Mouse (Mus musculus): ENCODE measurements around the gene Acbd4. TPM values are rescaled to one million over a fixed set of nuclear protein-coding genes. Genes with fewer than 3 reads are reported as not detected.

The Acbd4 gene
- polyA plus RNA-seq, 1 experiment from 2014 or later = 8.3 TPM

DNA sequence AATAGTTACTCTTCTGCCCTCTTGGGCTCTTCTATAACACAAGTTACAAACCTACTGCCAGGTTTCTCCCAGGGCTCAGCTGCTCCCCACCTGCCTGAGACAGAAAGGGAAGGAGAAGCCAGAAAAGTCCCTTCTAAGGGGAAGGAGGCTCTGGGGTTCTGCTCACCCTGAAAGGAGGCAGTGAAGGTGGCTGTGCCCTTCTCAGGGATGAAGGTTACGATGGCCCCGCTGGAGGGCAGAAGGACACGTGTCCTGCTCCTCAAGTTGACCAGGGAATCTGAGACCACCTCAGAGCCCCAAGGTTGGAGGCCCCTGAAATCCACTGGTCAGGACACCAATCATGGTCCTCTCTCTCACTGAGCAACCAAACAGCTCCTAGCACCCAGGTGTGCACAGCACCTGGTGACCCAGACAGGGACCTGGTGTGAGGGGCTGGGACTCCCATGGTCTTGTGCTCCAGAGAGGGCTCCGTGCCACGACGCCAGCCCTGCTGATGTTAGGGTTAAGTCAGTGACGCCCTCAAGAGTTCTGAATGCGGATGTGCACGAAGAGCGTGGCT, 31.1 kb upstream of the Acbd4 start:
- Histone ChIP-seq H3K36me3 (peaks cover 43% of the 10 kb centered on the region), H3K4me3 (no peak overlapping the region), H3K9ac (no peak overlapping the region), H3K4me1 (peaks cover 9% of the 10 kb centered on the region; the same call in 1 of the 2 replicates), H3K27ac (no peak overlapping the region), H3K27me3 (no peaks in the 10 kb centered on the region), H3K9me3 (replicated peaks) (no peaks in the 10 kb centered on the region), H3K4me2 (replicated peaks) (no peak overlapping the region)
- ATAC-seq (ENCODE audit: low FRiP score) = no peak
- 90% methylated on average over 10 of the region's 10 CpGs for WGBS

- 88% methylated on average over 7 of the region's 7 CpGs for WGBS
- H3K4me1 ChIP-seq = peaks cover 9% of the 10 kb centered on the region; the same call in 1 of the 2 replicates
Observed at GRCm38 (mm10) chr11:103073671-103074070, 27.8 kb upstream of the Acbd4 start.

DNA sequence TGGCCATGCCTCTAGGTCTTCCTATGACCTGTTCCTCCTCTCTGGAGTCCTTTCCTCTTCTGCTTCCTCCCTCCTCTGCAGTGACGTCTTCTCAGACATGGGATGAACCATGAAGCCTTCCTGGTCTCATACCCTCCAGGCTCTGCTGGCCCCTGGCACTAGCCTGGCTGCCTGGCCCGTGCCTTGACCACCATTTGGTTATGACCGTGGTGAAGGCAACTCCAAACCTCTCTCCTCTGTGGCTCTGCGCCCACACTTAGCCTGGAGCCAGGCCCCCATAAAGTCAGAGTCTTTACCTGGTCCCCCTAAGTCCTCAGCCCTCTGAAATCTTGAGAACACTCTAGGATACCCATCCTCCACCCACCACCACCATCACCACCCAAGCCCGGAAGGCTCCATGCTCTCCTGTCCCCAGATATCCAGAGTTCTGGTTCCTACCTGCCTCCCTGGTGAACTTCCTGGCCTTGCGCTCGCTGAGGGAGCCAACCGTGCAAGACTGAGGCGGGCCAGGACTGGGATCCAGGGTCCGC, 27.3 kb upstream of the Acbd4 start:
- WGBS = 56% methylated on average over 10 of the region's 10 CpGs
- H3K36me3 ChIP-seq = peaks cover 5% of the 10 kb centered on the region; the same call in 1 of the 2 replicates

More at GRCm38 (mm10) chr11:103073671-103074070, 27.8 kb upstream of the Acbd4 start:
- Histone ChIP-seq H3K36me3 (peaks cover 10% of the 10 kb centered on the region), H3K9ac (no peak overlapping the region), H3K27me3 (peaks cover 6% of the 10 kb centered on the region; the same call in 1 of the 2 replicates), H3K4me2 (replicated peaks) (no peak overlapping the region), H3K9me3 (replicated peaks) (no peaks in the 10 kb centered on the region), H3K4me3 (no peak overlapping the region), H3K27ac (no peak overlapping the region)
- no peak for ATAC-seq (ENCODE audit: low FRiP score)

DNA sequence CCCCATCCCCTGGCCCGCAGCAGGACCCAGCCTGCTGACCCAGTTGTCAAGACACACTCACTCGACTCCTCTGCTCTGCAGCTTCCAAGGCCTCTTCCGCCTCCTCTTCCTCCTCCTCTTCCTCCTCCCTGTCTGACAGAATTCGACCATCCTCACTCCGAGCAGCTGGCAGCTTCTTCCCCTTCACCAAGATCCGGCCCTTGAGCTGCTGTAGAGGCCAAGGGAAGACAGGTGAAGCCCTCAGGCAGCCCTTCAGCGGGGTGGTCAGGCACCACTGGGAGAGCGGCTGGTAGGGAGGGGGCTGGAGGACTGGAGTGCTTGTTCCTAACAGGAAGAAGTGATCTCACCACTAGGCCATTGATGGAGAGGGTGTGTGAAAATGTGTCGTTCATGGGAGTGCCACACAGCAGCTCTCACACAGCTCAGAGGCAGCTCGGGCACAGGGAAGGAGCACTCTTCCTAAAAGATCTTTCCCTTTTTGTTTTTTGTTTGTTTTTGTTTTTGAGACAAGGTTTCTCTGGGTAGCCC, 26.6 kb upstream of the Acbd4 start:
- H3K9me3 ChIP-seq (replicated peaks) = no peaks in the 10 kb centered on the region
- H3K27ac ChIP-seq = no peak overlapping the region
- H3K4me3 ChIP-seq = no peak overlapping the region
- peaks cover 9% of the 10 kb centered on the region for H3K4me1 ChIP-seq
- ATAC-seq (ENCODE audit: low FRiP score) = no peak
- WGBS = 27% methylated on average over 10 of the region's 10 CpGs
- H3K27me3 ChIP-seq = peaks cover 18% of the 10 kb centered on the region
- H3K36me3 ChIP-seq = no peaks in the 10 kb centered on the region
- H3K9ac ChIP-seq = no peak overlapping the region
- no peak overlapping the region for H3K4me2 ChIP-seq (replicated peaks)

More for the DNA sequence above, 27.3 kb upstream of the Acbd4 start:
- Histone ChIP-seq H3K9me3 (replicated peaks) (no peaks in the 10 kb centered on the region), H3K4me3 (no peak overlapping the region), H3K27me3 (peaks cover 11% of the 10 kb centered on the region), H3K4me2 (replicated peaks) (no peak overlapping the region), H3K9ac (no peak overlapping the region), H3K27ac (no peak overlapping the region), H3K4me1 (peaks cover 9% of the 10 kb centered on the region; the same call in 1 of the 2 replicates)
- ATAC-seq (ENCODE audit: low FRiP score) = no peak

GRCm38 (mm10) chr11:103076010-103076409, 25.5 kb upstream of the Acbd4 start:
- no peak overlapping the region for H3K27ac ChIP-seq
- H3K36me3 ChIP-seq = no peaks in the 10 kb centered on the region
- no peak overlapping the region for H3K4me2 ChIP-seq (replicated peaks)
- no peaks in the 10 kb centered on the region for H3K9me3 ChIP-seq (replicated peaks)
- ATAC-seq (ENCODE audit: low FRiP score) = no peak
- H3K9ac ChIP-seq = no peak overlapping the region
- WGBS = 91% methylated on average over 7 of the region's 7 CpGs
- H3K4me1 ChIP-seq = peaks cover 20% of the 10 kb centered on the region
- H3K4me3 ChIP-seq = no peak overlapping the region
- peaks cover 29% of the 10 kb centered on the region for H3K27me3 ChIP-seq

DNA sequence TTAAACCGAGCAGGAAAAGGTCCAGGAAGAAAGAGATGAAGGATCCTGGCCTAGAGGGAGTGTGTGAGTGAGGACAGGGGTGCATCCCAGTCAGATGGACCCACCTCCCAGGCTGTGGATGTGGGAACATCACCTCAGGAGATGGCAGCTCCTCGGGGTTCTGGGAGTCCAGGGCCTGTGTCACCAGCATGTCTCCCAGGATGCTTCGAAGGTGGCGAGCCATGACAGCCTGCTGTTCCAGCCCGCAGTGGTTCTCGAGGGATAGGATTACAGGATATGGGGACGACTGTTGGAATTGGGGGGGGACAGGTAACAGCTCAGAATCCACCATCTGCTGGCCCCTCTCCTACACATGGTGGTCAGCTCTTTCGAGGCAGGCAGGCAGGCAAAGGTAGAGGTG, 24.9 kb upstream of the Acbd4 start:
- Histone ChIP-seq H3K27ac (no peak overlapping the region), H3K9ac (no peak overlapping the region), H3K9me3 (replicated peaks) (no peaks in the 10 kb centered on the region), H3K4me1 (peaks cover 20% of the 10 kb centered on the region), H3K4me3 (no peak overlapping the region), H3K27me3 (peaks cover 35% of the 10 kb centered on the region), H3K36me3 (no peaks in the 10 kb centered on the region), H3K4me2 (replicated peaks) (no peak overlapping the region)
- ATAC-seq (ENCODE audit: low FRiP score) = no peak
- 80% methylated on average over 8 of the region's 8 CpGs for WGBS

DNA sequence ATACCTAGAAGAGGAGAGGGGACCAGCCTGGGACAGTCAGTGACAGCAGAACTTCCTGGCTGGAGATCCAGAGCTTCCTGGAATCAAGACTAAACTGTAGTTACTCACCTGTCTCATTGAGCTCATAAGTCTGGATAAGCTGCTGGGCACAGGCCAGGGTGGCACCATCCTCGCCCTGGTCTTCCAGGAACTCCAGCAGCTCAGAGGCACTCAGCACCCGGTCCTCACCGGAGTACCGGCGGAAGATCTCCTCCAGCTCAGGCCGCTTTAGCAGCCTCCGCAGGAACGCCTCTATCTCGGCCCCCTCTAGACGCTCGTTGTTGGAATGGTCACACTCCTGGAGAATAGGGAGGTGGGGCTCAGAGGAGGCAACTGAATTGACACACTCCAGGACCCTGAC, 23.4 kb upstream of the Acbd4 start:
- Histone ChIP-seq H3K9ac (no peak overlapping the region), H3K27me3 (peaks cover 50% of the 10 kb centered on the region), H3K36me3 (no peaks in the 10 kb centered on the region), H3K4me1 (peaks cover 20% of the 10 kb centered on the region), H3K4me3 (no peak overlapping the region), H3K27ac (no peak overlapping the region), H3K9me3 (replicated peaks) (no peaks in the 10 kb centered on the region), H3K4me2 (replicated peaks) (no peak overlapping the region)
- no peak for ATAC-seq (ENCODE audit: low FRiP score)
- WGBS = 80% methylated on average over 11 of the region's 11 CpGs

DNA sequence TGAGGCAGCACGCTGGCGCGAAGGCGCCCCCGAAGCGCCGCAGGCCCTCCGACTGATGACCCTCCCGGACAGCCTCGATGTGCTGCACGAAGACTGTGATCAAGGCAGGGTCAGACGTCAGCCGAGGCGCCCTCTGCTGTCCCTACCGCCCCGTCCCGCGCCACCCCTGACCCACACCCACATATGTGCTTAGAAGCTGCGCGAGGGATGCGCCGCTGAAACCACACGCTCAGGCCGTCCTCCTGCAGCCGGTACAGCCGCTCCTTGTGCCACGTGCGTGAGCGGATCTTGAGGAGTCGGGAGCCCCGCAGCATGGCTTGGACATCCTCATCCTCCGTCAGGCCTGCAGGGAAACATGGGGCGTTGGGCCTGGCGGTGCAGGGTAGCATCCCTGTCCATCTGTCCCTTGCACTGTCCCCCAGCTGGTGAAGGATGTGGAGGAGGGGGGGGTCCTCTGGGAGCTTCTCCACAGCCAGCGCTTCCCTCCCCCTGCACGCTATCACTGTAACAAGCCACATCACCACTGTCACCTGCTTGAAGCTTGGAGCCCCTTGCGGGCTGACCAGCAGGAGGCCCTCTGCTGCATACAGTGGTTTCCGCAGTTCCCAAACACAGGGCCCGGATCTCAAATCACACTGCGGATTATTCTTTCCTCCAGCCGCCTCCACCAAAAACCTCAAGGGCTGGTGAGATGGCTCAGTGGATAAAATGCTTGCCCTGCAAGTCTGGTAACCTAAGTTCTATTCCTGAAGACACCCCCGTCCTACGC, 21.0 kb upstream of the Acbd4 start:
- H3K27ac ChIP-seq = no peak overlapping the region
- no peaks in the 10 kb centered on the region for H3K36me3 ChIP-seq
- H3K9ac ChIP-seq = peak overlapping the region; percentile 50
- H3K27me3 ChIP-seq = peaks cover 51% of the 10 kb centered on the region
- H3K4me2 ChIP-seq (replicated peaks) = peak overlapping the region; percentile 57
- H3K9me3 ChIP-seq (replicated peaks) = no peaks in the 10 kb centered on the region
- peak overlapping the region; percentile 30 for H3K4me3 ChIP-seq
- WGBS = 1% methylated on average over 43 of the region's 43 CpGs
- ATAC-seq (ENCODE audit: low FRiP score) = peak; percentile 52; the same call in 1 of the 2 replicates
- peaks cover 11% of the 10 kb centered on the region for H3K4me1 ChIP-seq

DNA sequence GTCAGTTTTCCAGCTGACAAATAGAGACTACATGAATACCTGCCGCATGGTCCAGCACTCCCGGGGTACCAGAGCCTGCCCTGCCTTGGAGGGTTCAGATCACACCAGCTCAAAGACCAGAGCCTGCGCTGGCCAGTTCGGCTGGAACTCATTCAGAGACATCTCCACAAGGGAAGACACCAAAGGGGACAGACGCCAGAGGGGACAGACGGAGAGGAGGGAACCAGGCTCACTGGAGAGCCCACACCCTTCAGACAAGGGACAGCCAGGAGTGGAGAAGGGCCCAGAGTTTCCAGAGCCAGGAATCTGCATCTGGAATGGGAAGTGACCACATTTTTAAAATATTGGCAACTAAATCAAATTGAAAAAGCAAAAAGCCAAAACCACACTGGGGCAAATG, 19.9 kb upstream of the Acbd4 start:
- H3K4me1 ChIP-seq = peaks cover 11% of the 10 kb centered on the region
- H3K9ac ChIP-seq = no peak overlapping the region
- H3K4me2 ChIP-seq (replicated peaks) = no peak overlapping the region
- no peak overlapping the region for H3K27ac ChIP-seq
- H3K36me3 ChIP-seq = no peaks in the 10 kb centered on the region
- no peak overlapping the region for H3K4me3 ChIP-seq
- no peak for ATAC-seq (ENCODE audit: low FRiP score)
- H3K9me3 ChIP-seq (replicated peaks) = no peaks in the 10 kb centered on the region
- H3K27me3 ChIP-seq = peaks cover 51% of the 10 kb centered on the region
- WGBS = 48% methylated on average over 6 of the region's 6 CpGs

DNA sequence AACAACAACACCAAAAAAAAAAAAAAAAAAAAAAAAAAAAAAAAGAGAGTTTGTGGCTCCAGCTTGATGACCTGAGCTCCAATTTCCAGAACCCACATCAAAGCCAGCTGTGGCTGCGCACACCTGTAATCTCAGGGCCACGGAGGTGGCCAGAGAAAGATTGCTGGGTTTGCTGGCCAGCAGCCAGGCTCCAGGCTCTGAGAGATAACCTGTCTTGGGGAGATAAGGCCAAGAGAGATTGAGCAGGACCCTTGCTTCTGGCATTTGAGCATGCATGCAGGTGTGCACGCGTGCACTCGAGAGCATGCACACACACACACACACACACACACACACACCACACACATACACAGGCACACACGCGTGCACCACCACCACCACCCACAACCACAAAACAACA, 8.2 kb upstream of the Acbd4 start:
- no peak overlapping the region for H3K4me3 ChIP-seq
- H3K27me3 ChIP-seq = peaks cover 22% of the 10 kb centered on the region
- no peak overlapping the region for H3K9ac ChIP-seq
- no peak overlapping the region for H3K4me2 ChIP-seq (replicated peaks)
- ATAC-seq (ENCODE audit: low FRiP score) = no peak
- WGBS = 96% methylated on average over 7 of the region's 7 CpGs
- H3K9me3 ChIP-seq (replicated peaks) = no peaks in the 10 kb centered on the region
- no peaks in the 10 kb centered on the region for H3K36me3 ChIP-seq
- no peaks in the 10 kb centered on the region for H3K4me1 ChIP-seq
- no peak overlapping the region for H3K27ac ChIP-seq

- H3K9me3 ChIP-seq (replicated peaks) = no peaks in the 10 kb centered on the region
- no peak overlapping the region for H3K4me2 ChIP-seq (replicated peaks)
- H3K36me3 ChIP-seq = no peaks in the 10 kb centered on the region
- ATAC-seq (ENCODE audit: low FRiP score) = no peak
- H3K27ac ChIP-seq = no peak overlapping the region
- 70% methylated on average over 20 of the region's 20 CpGs for WGBS
- peaks cover 30% of the 10 kb centered on the region for H3K27me3 ChIP-seq
- H3K4me1 ChIP-seq = no peaks in the 10 kb centered on the region
- H3K9ac ChIP-seq = no peak overlapping the region
- no peak overlapping the region for H3K4me3 ChIP-seq
Observed at GRCm38 (mm10) chr11:103093862-103094833, 7.3 kb upstream of the Acbd4 start.
